Mouse (Mus musculus) embryonic facial prominence, embryonic 13.5 days (tissue): ENCODE data around the gene Pan2. TPM values are rescaled to one million over a fixed set of nuclear protein-coding genes. Genes with fewer than 3 reads are reported as not detected.
"Not testable (repeated sequence)": the region's sequence is repeated elsewhere in the genome, so short reads cannot be mapped to it uniquely, and the experiment has no call there.

ENCODE experiments used
- ATAC-seq: fragments of 200-750 bp; cut with Nextera tagmentation; 2 replicates; pipeline ENCODE4 v1.8.0; 2017; ENCODE audit warnings: low read depth; ENCODE audit not compliant: insufficient number of reproducible peaks, insufficient read depth, low FRiP score, low TSS enrichment
- H3K27ac ChIP-seq: fragments of 300-500 bp; sonication (generic); 2 replicates; pipeline ENCODE4 v1.5.1; 2015; ENCODE audit warnings: moderate library complexity, mild to moderate bottlenecking, inconsistent platforms
- H3K27me3 ChIP-seq: fragments of 300-500 bp; sonication (generic); 2 replicates; pipeline ENCODE4 v1.6.1; 2015; ENCODE audit warnings: mild to moderate bottlenecking, inconsistent platforms
- H3K36me3 ChIP-seq: fragments of 300-500 bp; sonication (generic); 2 replicates; pipeline ENCODE4 v1.6.1; 2015; ENCODE audit warnings: mild to moderate bottlenecking, inconsistent platforms
- H3K4me1 ChIP-seq: fragments of 300-500 bp; sonication (generic); 2 replicates; pipeline ENCODE4 v1.6.1; 2015; ENCODE audit warnings: inconsistent platforms
- H3K4me2 ChIP-seq: fragments of 300-500 bp; sonication (generic); 2 replicates; pipeline ENCODE4 v1.6.1; 2015; ENCODE audit warnings: moderate library complexity, mild to moderate bottlenecking, inconsistent platforms
- H3K4me3 ChIP-seq: fragments of 300-500 bp; sonication (generic); 2 replicates; pipeline ENCODE4 v1.5.1; 2015; ENCODE audit warnings: mild to moderate bottlenecking, inconsistent platforms
- H3K9ac ChIP-seq: fragments of 300-500 bp; sonication (generic); 2 replicates; pipeline ENCODE4 v1.6.1; 2015; ENCODE audit warnings: mild to moderate bottlenecking, inconsistent platforms
- H3K9me3 ChIP-seq: fragments of 300-500 bp; sonication (generic); 2 replicates; pipeline ENCODE4 v1.6.1; 2016; ENCODE audit warnings: inconsistent platforms
- WGBS: fragments of 180-500 bp; shearing (Covaris S2); methylation state at CpG from one replicate; pipeline ENCODE4 v1.1.7; 2015; ENCODE audit warnings: mixed read lengths; 5-methylcytosine and 5-hydroxymethylcytosine counted together
- polyA plus RNA-seq: library from polyadenylated mRNA; unstranded; fragments of >200 nt; fragmentation: Nextera tagmentation; extraction: Ambion mirVana; gene quantifications from 2 replicates; pipeline ENCODE4 v1.2.1, GENCODE M21; 2015

The Pan2 gene
- polyA plus RNA-seq, 1 experiment from 2014 or later, result 32.3 TPM

DNA sequence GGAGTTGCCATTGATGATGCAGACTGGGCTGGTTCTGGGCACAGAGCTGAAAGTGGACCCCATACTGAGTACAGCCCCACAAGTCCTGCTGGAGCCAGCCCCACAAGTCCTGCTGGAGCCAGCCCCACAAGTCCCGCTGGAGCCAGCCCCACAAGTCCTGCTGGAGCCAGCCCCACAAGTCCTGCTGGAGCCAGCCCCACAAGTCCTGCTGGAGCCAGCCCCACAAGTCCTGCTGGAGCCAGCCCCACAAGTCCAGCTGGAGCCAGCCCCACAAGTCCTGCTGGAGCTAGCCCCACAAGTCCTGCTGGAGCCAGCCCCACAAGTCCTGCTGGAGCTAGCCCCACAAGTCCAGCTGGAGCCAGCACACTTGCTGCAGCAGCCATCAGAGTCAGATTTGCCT lies 12.5 kb upstream of the Pan2 start:
- not testable (repeated sequence) for H3K4me3 ChIP-seq, H3K4me2 ChIP-seq, H3K27me3 ChIP-seq, H3K4me1 ChIP-seq, H3K9me3 ChIP-seq, H3K27ac ChIP-seq, ATAC-seq, H3K9ac ChIP-seq
- peaks cover 51% of the 10 kb centered on the region for H3K36me3 ChIP-seq
- WGBS, result 67% methylated on average over 1 of the region's 1 CpGs

DNA sequence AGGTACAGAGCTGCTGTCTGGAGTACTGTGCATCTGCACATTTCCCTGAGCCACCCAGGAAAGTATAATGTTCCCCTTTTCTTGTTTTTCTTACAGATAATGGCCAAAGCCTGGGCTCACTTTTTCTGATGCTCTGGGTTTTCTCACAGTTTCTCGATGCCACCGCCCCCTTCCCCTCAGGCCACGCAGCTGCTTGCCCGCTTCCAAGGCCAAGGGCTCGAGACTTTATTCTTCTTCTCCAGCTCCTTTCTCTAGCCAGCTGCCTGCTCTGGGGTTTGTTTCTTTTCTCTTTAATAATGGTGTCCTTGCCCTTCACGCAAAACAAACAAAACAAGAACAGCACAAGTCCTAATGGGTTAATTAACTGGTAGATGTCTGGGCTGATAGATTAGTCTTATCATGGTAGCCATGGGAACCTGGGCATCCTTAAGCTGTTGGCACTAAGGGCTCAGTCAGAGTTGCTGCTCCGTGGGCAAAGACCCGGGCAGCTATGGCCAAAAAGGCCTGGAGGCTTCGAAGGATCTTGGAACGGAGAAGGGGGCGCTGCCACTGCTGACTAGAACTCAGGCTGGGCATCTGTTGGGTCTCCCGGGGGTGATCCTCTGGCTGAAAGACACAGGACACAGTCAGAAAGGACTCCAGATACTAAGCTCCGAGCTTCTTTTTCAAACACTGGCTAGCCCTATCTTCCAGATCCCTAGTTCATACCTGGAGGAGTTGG lies 6.6 kb upstream of the Pan2 start:
- H3K4me1 ChIP-seq, result no peaks in the 10 kb centered on the region
- 72% methylated on average over 13 of the region's 13 CpGs for WGBS
- no peak overlapping the region for H3K27ac ChIP-seq
- H3K9ac ChIP-seq, result 0 out of 2 replicates have a peak overlapping the region, but pooled peaks have one; percentile 3
- peaks cover 15% of the 10 kb centered on the region for H3K36me3 ChIP-seq
- no peak overlapping the region for H3K4me2 ChIP-seq
- ATAC-seq, result no peak
- no peak overlapping the region for H3K4me3 ChIP-seq
- H3K27me3 ChIP-seq, result no peaks in the 10 kb centered on the region
- H3K9me3 ChIP-seq, result no peaks in the 10 kb centered on the region

DNA sequence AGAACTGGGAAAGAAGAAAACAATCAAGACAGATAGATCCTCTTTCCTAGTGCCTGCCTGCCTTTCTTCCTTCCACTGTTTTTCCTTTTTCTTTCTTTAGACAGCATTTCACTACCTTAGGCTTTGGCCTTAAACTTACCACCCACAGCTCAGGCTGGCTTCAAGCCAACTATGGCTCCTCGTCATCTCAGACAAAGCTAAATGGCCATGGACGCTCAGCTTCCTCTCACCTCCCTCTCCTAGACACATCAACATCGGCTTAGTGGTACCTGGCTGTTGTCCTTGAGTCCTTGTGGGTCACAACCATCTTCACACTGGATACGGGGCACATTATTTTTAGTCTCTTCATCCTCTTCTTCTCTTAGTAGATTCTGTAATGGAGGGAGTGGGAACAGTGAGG lies 5.9 kb upstream of the Pan2 start:
- Histone ChIP-seq H3K9ac (no peak overlapping the region), H3K27ac (no peak overlapping the region), H3K4me1 (peaks cover 2% of the 10 kb centered on the region), H3K4me3 (no peak overlapping the region), H3K36me3 (peaks cover 9% of the 10 kb centered on the region), H3K4me2 (no peak overlapping the region), H3K27me3 (no peaks in the 10 kb centered on the region), H3K9me3 (no peaks in the 10 kb centered on the region)
- ATAC-seq, result no peak
- WGBS, result 77% methylated on average over 4 of the region's 4 CpGs

DNA sequence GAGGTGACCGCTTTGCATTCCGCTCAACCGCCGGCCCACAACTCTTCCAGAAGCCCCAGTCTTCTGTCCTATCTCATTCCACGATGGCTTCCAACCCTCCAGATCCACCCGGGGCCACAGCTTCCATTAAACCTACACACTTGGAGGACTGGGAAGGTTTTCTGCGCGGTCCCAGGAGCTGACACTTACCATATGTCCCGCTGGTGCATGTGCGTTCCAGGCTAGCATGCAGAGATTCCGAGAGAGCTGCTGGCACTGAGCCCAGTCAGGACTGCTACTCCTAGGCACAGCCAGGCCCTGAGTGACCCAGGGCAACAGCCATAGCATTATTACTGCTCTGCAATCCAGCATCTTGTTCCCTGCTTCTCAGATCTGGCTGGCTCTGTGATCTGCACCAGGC lies 5.5 kb upstream of the Pan2 start:
- Histone ChIP-seq H3K4me1 (peaks cover 6% of the 10 kb centered on the region), H3K9ac (no peak overlapping the region), H3K4me2 (no peak overlapping the region), H3K4me3 (no peak overlapping the region), H3K27me3 (no peaks in the 10 kb centered on the region), H3K27ac (no peak overlapping the region), H3K9me3 (no peaks in the 10 kb centered on the region), H3K36me3 (peaks cover 5% of the 10 kb centered on the region; the same call in 1 of the 2 replicates)
- ATAC-seq, result 0 out of 2 replicates have a peak, but pooled peaks have one; percentile 43
- WGBS, result 64% methylated on average over 11 of the region's 11 CpGs

DNA sequence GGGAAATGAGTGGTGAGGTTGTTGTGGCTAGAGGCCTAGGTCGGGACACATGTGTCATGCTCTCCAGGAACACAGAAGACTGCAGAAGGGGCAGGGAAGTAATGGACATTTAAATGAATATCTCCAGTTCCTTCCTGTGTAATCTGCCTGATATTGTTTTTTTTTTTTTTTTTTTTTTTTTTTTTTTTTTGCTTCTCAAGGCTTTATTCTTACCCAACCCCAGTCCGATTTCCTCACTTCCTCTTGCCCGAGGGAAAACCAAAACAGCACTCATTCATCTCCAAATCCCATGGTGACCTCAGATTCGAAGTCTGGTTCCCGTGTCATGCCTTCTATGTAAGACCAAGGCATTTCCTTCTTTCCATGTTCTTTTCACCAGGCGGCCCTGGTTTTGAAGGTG lies 4.9 kb upstream of the Pan2 start:
- H3K4me3 ChIP-seq, result no peak overlapping the region
- no peaks in the 10 kb centered on the region for H3K27me3 ChIP-seq
- H3K36me3 ChIP-seq, result no peaks in the 10 kb centered on the region
- no peak overlapping the region for H3K9ac ChIP-seq
- H3K4me1 ChIP-seq, result peaks cover 6% of the 10 kb centered on the region
- no peak overlapping the region for H3K4me2 ChIP-seq
- WGBS, result 57% methylated on average over 6 of the region's 6 CpGs
- H3K27ac ChIP-seq, result no peak overlapping the region
- H3K9me3 ChIP-seq, result no peaks in the 10 kb centered on the region
- ATAC-seq, result no peak

DNA sequence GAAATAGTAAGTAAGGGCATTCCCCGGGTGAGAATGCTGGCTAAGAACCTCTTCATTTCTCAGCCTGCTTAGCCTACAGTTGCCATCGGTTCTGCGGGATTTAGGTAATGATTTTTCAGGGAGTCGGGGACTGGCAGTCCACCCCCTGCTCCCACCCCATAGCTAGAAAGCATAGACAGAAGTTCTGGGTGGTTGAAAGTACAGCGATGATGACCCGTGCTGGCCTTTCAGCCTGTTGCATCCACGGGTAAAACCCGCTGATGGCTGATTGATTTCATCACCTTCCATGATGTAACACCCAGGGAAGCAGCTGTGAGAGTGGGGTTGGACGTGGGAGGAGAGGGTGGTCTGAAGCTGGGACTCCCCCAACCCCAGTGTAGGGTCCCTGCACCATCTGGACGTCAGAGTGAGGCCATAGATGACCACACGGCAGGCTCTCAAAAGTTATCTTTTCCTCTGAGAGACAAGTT lies 4.4 kb upstream of the Pan2 start, which contains the start of gene Il23a:
TSS of gene Il23a (minus strand) at position 51 of the 470 bp plus-strand sequence.
- Histone ChIP-seq H3K36me3 (no peaks in the 10 kb centered on the region), H3K27ac (no peak within 1 kb of the TSS), H3K9me3 (no peaks in the 10 kb centered on the region), H3K4me1 (peaks cover 8% of the 10 kb centered on the region), H3K4me2 (no peak within 1 kb of the TSS), H3K9ac (no peak within 1 kb of the TSS), H3K27me3 (no peaks in the 10 kb centered on the region), H3K4me3 (no peak within 1 kb of the TSS)
- WGBS, result 76% methylated on average over 11 of the region's 11 CpGs
- no peak for ATAC-seq

DNA sequence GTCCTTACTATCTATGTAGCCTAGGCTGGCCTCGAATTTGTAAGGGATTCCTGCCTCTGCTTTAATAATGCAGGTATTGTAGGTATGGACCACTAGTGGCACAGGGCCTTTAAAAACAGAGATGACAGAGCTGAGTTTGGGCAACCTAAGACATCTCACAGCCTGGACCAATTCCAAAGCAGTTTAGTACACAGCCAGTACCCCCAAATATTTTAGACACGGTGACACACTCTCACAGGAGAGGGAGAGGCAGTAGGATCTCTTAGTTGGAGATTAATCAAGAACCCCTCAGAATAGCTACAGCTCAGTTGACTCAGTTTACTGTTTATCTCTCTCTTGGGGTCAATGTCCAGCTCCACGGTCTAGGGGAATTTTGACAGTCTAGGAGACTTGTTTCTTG lies 778 bp upstream of the Pan2 start:
- peak overlapping the region; percentile 96 for H3K27ac ChIP-seq
- peaks cover 16% of the 10 kb centered on the region for H3K4me1 ChIP-seq
- H3K9ac ChIP-seq, result peak overlapping the region; percentile 87
- H3K4me3 ChIP-seq, result peak overlapping the region; percentile 60
- no peaks in the 10 kb centered on the region for H3K9me3 ChIP-seq
- no peaks in the 10 kb centered on the region for H3K27me3 ChIP-seq
- ATAC-seq, result no peak
- H3K4me2 ChIP-seq, result peak overlapping the region; percentile 76
- 0 out of 2 replicates have a peak, but pooled peaks cover 4% of the 10 kb centered on the region for H3K36me3 ChIP-seq
- 37% methylated on average over 3 of the region's 3 CpGs for WGBS

DNA sequence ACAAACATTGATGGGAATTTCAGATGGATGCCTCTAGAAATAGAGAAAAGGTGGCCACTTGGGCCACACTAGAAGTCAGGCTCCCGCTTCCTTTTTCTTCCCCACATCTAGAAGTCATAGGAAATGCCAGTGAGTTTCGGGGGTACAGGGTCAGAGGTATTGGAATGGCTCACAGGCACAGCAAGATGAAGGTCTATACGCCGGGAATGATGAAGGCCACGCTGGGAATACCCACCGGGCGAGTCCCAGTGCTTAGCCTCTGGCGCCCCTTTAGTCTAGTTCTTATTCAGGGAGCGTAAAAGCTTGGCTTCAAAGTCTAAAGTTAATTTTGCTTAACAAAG lies 380 bp upstream of the Pan2 start:
- peak overlapping the region; percentile 60 for H3K4me3 ChIP-seq
- no peak for ATAC-seq
- WGBS, result 1% methylated on average over 9 of the region's 9 CpGs

DNA sequence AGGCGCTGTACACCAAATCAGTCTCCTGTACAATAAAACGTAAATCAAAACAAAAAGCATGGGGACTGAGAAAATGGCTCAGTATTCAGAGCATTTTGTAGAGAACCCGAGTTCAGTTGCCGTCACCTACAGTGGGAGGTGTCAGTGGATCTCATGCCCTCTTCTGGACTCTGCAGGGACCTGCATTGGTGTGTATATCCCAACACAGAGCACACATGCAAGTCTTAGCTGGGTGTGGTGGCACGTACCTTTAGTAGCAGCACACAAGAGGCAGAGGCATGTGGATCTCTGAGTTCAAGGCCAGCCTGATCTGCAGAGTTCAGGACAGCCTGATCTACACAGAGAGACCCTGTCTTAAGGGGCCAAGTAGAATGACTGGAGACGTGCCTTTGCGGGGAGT lies 6.5 kb downstream of the Pan2 start:
- Histone ChIP-seq H3K9me3 (no peaks in the 10 kb centered on the region), H3K27ac (peak overlapping the region; percentile 52; the same call in 1 of the 2 replicates), H3K9ac (no peak overlapping the region), H3K27me3 (no peaks in the 10 kb centered on the region), H3K4me3 (no peak overlapping the region), H3K4me1 (peaks cover 6% of the 10 kb centered on the region), H3K36me3 (peaks cover 62% of the 10 kb centered on the region), H3K4me2 (no peak overlapping the region)
- 91% methylated on average over 7 of the region's 7 CpGs for WGBS
- ATAC-seq, result no peak

More for the DNA sequence above, 380 bp upstream of the Pan2 start:
- peaks cover 16% of the 10 kb centered on the region for H3K4me1 ChIP-seq
- H3K4me2 ChIP-seq, result peak overlapping the region; percentile 76
- peak overlapping the region; percentile 87 for H3K9ac ChIP-seq
- H3K27me3 ChIP-seq, result no peaks in the 10 kb centered on the region
- H3K9me3 ChIP-seq, result no peaks in the 10 kb centered on the region
- H3K36me3 ChIP-seq, result 0 out of 2 replicates have a peak, but pooled peaks cover 4% of the 10 kb centered on the region
- H3K27ac ChIP-seq, result peak overlapping the region; percentile 96

DNA sequence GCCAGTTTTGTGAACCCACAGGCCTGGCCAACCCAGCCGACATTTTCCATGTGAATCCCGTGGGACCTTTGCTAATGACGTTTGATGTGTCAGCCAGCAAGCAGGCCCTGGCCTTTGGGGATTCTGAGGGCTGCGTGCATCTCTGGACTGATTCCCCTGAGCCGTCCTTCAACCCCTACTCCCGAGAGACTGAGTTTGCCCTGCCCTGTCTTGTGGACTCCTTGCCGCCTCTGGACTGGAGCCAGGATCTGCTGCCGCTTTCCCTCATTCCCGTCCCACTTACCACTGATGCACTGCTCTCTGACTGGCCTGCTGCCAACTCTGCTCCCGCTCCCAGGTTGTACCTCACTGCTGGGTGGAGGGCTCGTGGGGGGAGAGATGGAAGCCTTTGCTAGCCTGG lies 7.0 kb downstream of the Pan2 start:
- Histone ChIP-seq H3K4me3 (no peak overlapping the region), H3K27me3 (no peaks in the 10 kb centered on the region), H3K4me2 (no peak overlapping the region), H3K9me3 (no peaks in the 10 kb centered on the region), H3K27ac (peak overlapping the region; percentile 52; the same call in 1 of the 2 replicates), H3K36me3 (peaks cover 68% of the 10 kb centered on the region), H3K9ac (no peak overlapping the region), H3K4me1 (peaks cover 6% of the 10 kb centered on the region)
- WGBS, result 71% methylated on average over 11 of the region's 11 CpGs
- no peak for ATAC-seq

DNA sequence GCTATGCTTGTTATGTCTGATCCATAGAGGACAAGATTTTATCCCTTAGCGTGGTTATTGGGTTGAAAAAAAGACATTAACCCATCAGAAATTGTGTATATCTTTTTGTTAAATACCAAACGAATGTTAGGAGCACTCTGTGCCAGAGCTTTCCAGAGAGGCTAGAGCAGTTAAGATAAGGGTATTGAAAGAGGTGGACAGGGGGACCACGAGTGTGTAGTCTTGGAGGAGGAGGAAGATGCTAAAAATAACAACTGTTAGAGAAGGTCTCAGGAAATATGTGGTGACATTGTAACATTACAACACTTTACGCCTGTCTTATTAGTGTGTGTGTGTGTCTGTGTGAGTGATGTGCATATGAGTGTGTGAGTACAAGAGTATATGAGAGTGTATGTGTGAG lies 7.8 kb downstream of the Pan2 start:
- no peak overlapping the region for H3K4me3 ChIP-seq
- 83% methylated on average over 4 of the region's 4 CpGs for WGBS

DNA sequence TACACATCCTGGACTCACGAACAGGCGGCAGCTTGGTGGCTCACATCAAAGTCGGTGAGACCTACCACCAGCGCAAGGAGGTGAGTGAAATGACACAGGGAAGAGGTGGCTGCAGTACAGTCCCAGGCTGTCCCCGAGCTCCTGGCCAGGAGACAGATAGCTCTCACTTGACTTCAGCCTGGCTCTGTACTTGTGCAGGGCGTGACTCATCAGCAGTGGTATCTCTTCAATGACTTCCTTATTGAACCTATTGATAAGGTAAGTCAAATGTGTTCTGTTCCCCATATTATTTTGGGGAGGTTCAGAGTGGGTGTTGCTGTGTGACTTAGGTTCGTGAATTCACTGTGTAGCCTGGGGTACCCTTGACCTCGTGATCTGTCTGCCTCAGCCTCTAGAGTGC lies 12.4 kb downstream of the Pan2 start:
- H3K27me3 ChIP-seq, result no peaks in the 10 kb centered on the region

More for the DNA sequence above, 7.8 kb downstream of the Pan2 start:
- Histone ChIP-seq H3K4me1 (peaks cover 6% of the 10 kb centered on the region), H3K9ac (no peak overlapping the region), H3K27me3 (no peaks in the 10 kb centered on the region), H3K4me2 (no peak overlapping the region), H3K36me3 (peaks cover 74% of the 10 kb centered on the region), H3K27ac (no peak overlapping the region), H3K9me3 (no peaks in the 10 kb centered on the region)
- ATAC-seq, result no peak

More for the DNA sequence above, 12.4 kb downstream of the Pan2 start:
- peaks cover 88% of the 10 kb centered on the region for H3K36me3 ChIP-seq
- no peak overlapping the region for H3K9ac ChIP-seq
- no peak overlapping the region for H3K4me2 ChIP-seq
- H3K27ac ChIP-seq, result no peak overlapping the region
- 93% methylated on average over 8 of the region's 8 CpGs for WGBS
- ATAC-seq, result no peak
- H3K4me1 ChIP-seq, result no peaks in the 10 kb centered on the region
- no peak overlapping the region for H3K4me3 ChIP-seq
- H3K9me3 ChIP-seq, result no peaks in the 10 kb centered on the region
